Mouse (Mus musculus): ENCODE data around the gene Olfr692. TPM values are rescaled to one million over a fixed set of nuclear protein-coding genes. Genes with fewer than 3 reads are reported as not detected.
A peak's percentile ranks its signal among the peaks of the same experiment; 100 is the strongest.

Gene Olfr692
- polyA plus RNA-seq, 1 experiment = not detected

GRCm38 (mm10) chr7:105368521-105368920 is 491 bp downstream of the Olfr692 start:
- 91% methylated on average over 4 of the region's 4 CpGs for WGBS
- H3K27ac ChIP-seq (ENCODE audit: control insufficient read depth, insufficient read depth, low read depth, low read length, poor library complexity) = no peak overlapping the region
- no peak overlapping the region for H3K4me3 ChIP-seq (replicated peaks; ENCODE audit: control insufficient read depth, low read depth, low read length)
- no peak for TF ChIP-seq POLR2A (IDR thresholded peaks at IDR 0.05; ENCODE audit: borderline replicate concordance, control insufficient read depth, low read depth, low read length)
- no peak for TF ChIP-seq CTCF (IDR thresholded peaks at IDR 0.05; ENCODE audit: control insufficient read depth, insufficient read depth, low read length)
- H3K4me1 ChIP-seq (ENCODE audit: control insufficient read depth, insufficient read depth, low read length) = peaks cover 2% of the 10 kb centered on the region

GRCm38 (mm10) chr7:105372912-105373311 is 4.9 kb downstream of the Olfr692 start:
- peaks cover 3% of the 10 kb centered on the region for H3K4me1 ChIP-seq (ENCODE audit: control insufficient read depth, insufficient read depth, low read length)
- 8% methylated on average over 1 of the region's 1 CpGs for WGBS
- TF ChIP-seq POLR2A (IDR thresholded peaks at IDR 0.05; ENCODE audit: borderline replicate concordance, control insufficient read depth, low read depth, low read length) (no peak), CTCF (IDR thresholded peaks at IDR 0.05; ENCODE audit: control insufficient read depth, insufficient read depth, low read length) (no peak)
- no peak overlapping the region for H3K4me3 ChIP-seq (replicated peaks; ENCODE audit: control insufficient read depth, low read depth, low read length)
- H3K27ac ChIP-seq (ENCODE audit: control insufficient read depth, insufficient read depth, low read depth, low read length, poor library complexity) = peak overlapping the region; percentile 90; the same call in 1 of the 2 replicates

GRCm38 (mm10) chr7:105373509-105373908 is 5.5 kb downstream of the Olfr692 start:
- Histone ChIP-seq H3K27ac (ENCODE audit: control insufficient read depth, insufficient read depth, low read depth, low read length, poor library complexity) (peak overlapping the region; percentile 90), H3K4me3 (replicated peaks; ENCODE audit: control insufficient read depth, low read depth, low read length) (no peak overlapping the region), H3K4me1 (ENCODE audit: control insufficient read depth, insufficient read depth, low read length) (peaks cover 3% of the 10 kb centered on the region)
- WGBS = 19% methylated on average over 4 of the region's 4 CpGs
- no peak for TF ChIP-seq CTCF (IDR thresholded peaks at IDR 0.05; ENCODE audit: control insufficient read depth, insufficient read depth, low read length)
- TF ChIP-seq POLR2A (IDR thresholded peaks at IDR 0.05; ENCODE audit: borderline replicate concordance, control insufficient read depth, low read depth, low read length) = no peak

GRCm38 (mm10) chr7:105373976-105374375 is 5.9 kb downstream of the Olfr692 start:
- TF ChIP-seq CTCF (IDR thresholded peaks at IDR 0.05; ENCODE audit: control insufficient read depth, insufficient read depth, low read length) (no peak), POLR2A (IDR thresholded peaks at IDR 0.05; ENCODE audit: borderline replicate concordance, control insufficient read depth, low read depth, low read length) (no peak)
- Histone ChIP-seq H3K4me1 (ENCODE audit: control insufficient read depth, insufficient read depth, low read length) (peaks cover 3% of the 10 kb centered on the region), H3K27ac (ENCODE audit: control insufficient read depth, insufficient read depth, low read depth, low read length, poor library complexity) (no peak overlapping the region), H3K4me3 (replicated peaks; ENCODE audit: control insufficient read depth, low read depth, low read length) (no peak overlapping the region)
- 78% methylated on average over 3 of the region's 3 CpGs for WGBS

GRCm38 (mm10) chr7:105374866-105375265 is 6.8 kb downstream of the Olfr692 start, which contains the start of gene Gm5901:
Gm5901 (plus strand) TSS chr7:105375038.
- no peak for TF ChIP-seq CTCF (IDR thresholded peaks at IDR 0.05; ENCODE audit: control insufficient read depth, insufficient read depth, low read length)
- TF ChIP-seq POLR2A (IDR thresholded peaks at IDR 0.05; ENCODE audit: borderline replicate concordance, control insufficient read depth, low read depth, low read length) = no peak
- Histone ChIP-seq H3K4me1 (ENCODE audit: control insufficient read depth, insufficient read depth, low read length) (peaks cover 3% of the 10 kb centered on the region), H3K4me3 (replicated peaks; ENCODE audit: control insufficient read depth, low read depth, low read length) (no peak within 1 kb of the TSS), H3K27ac (ENCODE audit: control insufficient read depth, insufficient read depth, low read depth, low read length, poor library complexity) (no peak within 1 kb of the TSS)
- WGBS = 54% methylated on average over 1 of the region's 1 CpGs

GRCm38 (mm10) chr7:105380329-105380728 is 12.3 kb downstream of the Olfr692 start:
- peaks cover 1% of the 10 kb centered on the region for H3K4me1 ChIP-seq (ENCODE audit: control insufficient read depth, insufficient read depth, low read length)
- H3K27ac ChIP-seq (ENCODE audit: control insufficient read depth, insufficient read depth, low read depth, low read length, poor library complexity) = no peak overlapping the region
- TF ChIP-seq CTCF (IDR thresholded peaks at IDR 0.05; ENCODE audit: control insufficient read depth, insufficient read depth, low read length) = no peak
- no peak overlapping the region for H3K4me3 ChIP-seq (replicated peaks; ENCODE audit: control insufficient read depth, low read depth, low read length)
- 44% methylated on average over 3 of the region's 3 CpGs for WGBS

- no peak overlapping the region for H3K4me3 ChIP-seq (replicated peaks; ENCODE audit: control insufficient read depth, low read depth, low read length)
- H3K27ac ChIP-seq (ENCODE audit: control insufficient read depth, insufficient read depth, low read depth, low read length, poor library complexity) = no peak overlapping the region
- TF ChIP-seq CTCF (IDR thresholded peaks at IDR 0.05; ENCODE audit: control insufficient read depth, insufficient read depth, low read length) = no peak
- no peak for TF ChIP-seq POLR2A (IDR thresholded peaks at IDR 0.05; ENCODE audit: borderline replicate concordance, control insufficient read depth, low read depth, low read length)
- peaks cover 6% of the 10 kb centered on the region; the same call in 1 of the 2 replicates for H3K4me1 ChIP-seq (ENCODE audit: control insufficient read depth, insufficient read depth, low read length)
- WGBS = 46% methylated on average over 2 of the region's 2 CpGs
Measured at GRCm38 (mm10) chr7:105387696-105388095, 19.7 kb downstream of the Olfr692 start.

- H3K4me1 ChIP-seq (ENCODE audit: control insufficient read depth, insufficient read depth, low read length) = peaks cover 6% of the 10 kb centered on the region; the same call in 1 of the 2 replicates
- TF ChIP-seq CTCF (IDR thresholded peaks at IDR 0.05; ENCODE audit: control insufficient read depth, insufficient read depth, low read length) = no peak
- no peak for TF ChIP-seq POLR2A (IDR thresholded peaks at IDR 0.05; ENCODE audit: borderline replicate concordance, control insufficient read depth, low read depth, low read length)
- no peak overlapping the region for H3K4me3 ChIP-seq (replicated peaks; ENCODE audit: control insufficient read depth, low read depth, low read length)
- peak overlapping the region; percentile 72 for H3K27ac ChIP-seq (ENCODE audit: control insufficient read depth, insufficient read depth, low read depth, low read length, poor library complexity)
- WGBS = 36% methylated on average over 2 of the region's 2 CpGs
Measured at GRCm38 (mm10) chr7:105390236-105390635, 22.2 kb downstream of the Olfr692 start.

GRCm38 (mm10) chr7:105394606-105395005 is 26.6 kb downstream of the Olfr692 start:
- WGBS = 93% methylated on average over 1 of the region's 1 CpGs
- no peak overlapping the region for H3K4me3 ChIP-seq (replicated peaks; ENCODE audit: control insufficient read depth, low read depth, low read length)
- H3K27ac ChIP-seq (ENCODE audit: control insufficient read depth, insufficient read depth, low read depth, low read length, poor library complexity) = no peak overlapping the region
- peaks cover 1% of the 10 kb centered on the region; the same call in 1 of the 2 replicates for H3K4me1 ChIP-seq (ENCODE audit: control insufficient read depth, insufficient read depth, low read length)
- TF ChIP-seq POLR2A (IDR thresholded peaks at IDR 0.05; ENCODE audit: borderline replicate concordance, control insufficient read depth, low read depth, low read length) (no peak), CTCF (IDR thresholded peaks at IDR 0.05; ENCODE audit: control insufficient read depth, insufficient read depth, low read length) (no peak)
